Mouse (Mus musculus): ENCODE data around the gene Urgcp.

- TF ChIP-seq CTCF (IDR thresholded peaks at IDR 0.05; ENCODE audit: control insufficient read depth, insufficient read depth, insufficient replicate concordance, low read depth, low read length) (no peak), POLR2A (IDR thresholded peaks at IDR 0.05; ENCODE audit: control insufficient read depth, low read depth, low read length) (no peak)
Observed at GRCm38 (mm10) chr11:5739846-5740245, 22.3 kb downstream of the Urgcp start.

Data from testis, adult 2 months (tissue).